Mouse (Mus musculus): ENCODE results near the gene Fga. TPM values are rescaled to one million over a fixed set of nuclear protein-coding genes. Genes with fewer than 3 reads are reported as not detected.

Fga gene
- polyA plus RNA-seq, 1 experiment: not detected

DNA sequence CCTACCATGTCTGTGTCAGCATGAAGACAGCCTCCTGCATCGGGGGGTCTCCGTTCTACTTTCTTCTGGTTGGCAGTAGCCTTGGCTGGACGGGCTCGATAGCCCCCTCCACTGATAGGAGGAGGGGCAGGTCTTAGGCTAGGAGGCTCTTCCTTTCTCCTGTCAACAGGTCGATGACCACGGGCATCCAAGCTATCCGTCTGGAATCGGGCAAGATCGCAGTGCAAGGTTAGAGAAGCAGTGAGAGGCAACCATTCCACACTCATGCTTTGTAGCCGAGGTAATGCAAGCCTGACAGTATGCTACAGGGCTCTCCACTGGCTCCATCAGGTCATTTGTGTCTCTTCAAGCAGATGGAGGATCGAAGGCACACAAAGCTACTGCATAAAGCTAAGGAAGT lies 20.8 kb downstream of the Fga start:
- Histone ChIP-seq H3K4me3 (ENCODE audit: insufficient read depth, low read length) (no peak overlapping the region), H3K27ac (ENCODE audit: insufficient read depth, low read length) (no peak overlapping the region), H3K4me1 (ENCODE audit: control insufficient read depth, insufficient read depth, low read length) (no peaks in the 10 kb centered on the region)
- TF ChIP-seq POLR2A (IDR thresholded peaks at IDR 0.05; ENCODE audit: extremely low read depth, insufficient read depth, low read length) (no peak), CTCF (IDR thresholded peaks at IDR 0.05; ENCODE audit: extremely low read depth, insufficient read depth, low read length) (no peak)

- TF ChIP-seq CTCF (IDR thresholded peaks at IDR 0.05; ENCODE audit: extremely low read depth, insufficient read depth, low read length): no peak
- TF ChIP-seq POLR2A (IDR thresholded peaks at IDR 0.05; ENCODE audit: extremely low read depth, insufficient read depth, low read length): no peak
- no peak within 1 kb of the TSS for H3K4me3 ChIP-seq (ENCODE audit: insufficient read depth, low read length)
Measured at GRCm38 (mm10) chr3:83049680-83050079, 23.8 kb downstream of the Fga start, which contains the start of gene Fgb. Gene Fgb, minus strand, starts transcription at chr3:83049863.

DNA sequence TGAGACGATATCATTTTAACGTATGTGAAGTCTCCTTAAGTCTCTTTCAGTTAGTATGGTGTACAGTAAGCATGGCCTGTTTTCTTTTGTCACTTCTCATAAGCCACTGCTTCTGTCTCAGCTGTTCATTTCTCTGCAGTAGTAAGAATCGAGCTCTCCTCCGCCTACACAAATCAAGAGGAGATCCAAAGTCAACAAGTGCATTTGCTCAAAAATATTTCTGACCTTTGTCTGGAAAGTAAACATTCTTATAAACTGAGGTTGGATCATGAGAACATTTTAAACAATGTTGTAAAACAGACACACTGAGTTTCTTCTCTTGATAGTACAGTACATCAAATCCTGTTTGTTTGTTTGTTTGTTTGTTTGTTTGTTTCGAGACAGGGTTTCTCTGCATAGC lies 24.8 kb downstream of the Fga start:
- Histone ChIP-seq H3K27ac (ENCODE audit: insufficient read depth, low read length) (no peak overlapping the region), H3K4me1 (ENCODE audit: control insufficient read depth, insufficient read depth, low read length) (no peaks in the 10 kb centered on the region), H3K4me3 (ENCODE audit: insufficient read depth, low read length) (no peak overlapping the region)
- no peak for TF ChIP-seq POLR2A (IDR thresholded peaks at IDR 0.05; ENCODE audit: extremely low read depth, insufficient read depth, low read length)
- no peak for TF ChIP-seq CTCF (IDR thresholded peaks at IDR 0.05; ENCODE audit: extremely low read depth, insufficient read depth, low read length)

More at GRCm38 (mm10) chr3:83049680-83050079, 23.8 kb downstream of the Fga start, which contains the start of gene Fgb:
- Histone ChIP-seq H3K27ac (ENCODE audit: insufficient read depth, low read length) (no peak within 1 kb of the TSS), H3K4me1 (ENCODE audit: control insufficient read depth, insufficient read depth, low read length) (no peaks in the 10 kb centered on the region)

- no peaks in the 10 kb centered on the region for H3K4me1 ChIP-seq (ENCODE audit: control insufficient read depth, insufficient read depth, low read length)
- H3K27ac ChIP-seq (ENCODE audit: insufficient read depth, low read length): no peak overlapping the region
- no peak for TF ChIP-seq CTCF (IDR thresholded peaks at IDR 0.05; ENCODE audit: extremely low read depth, insufficient read depth, low read length)
- no peak overlapping the region for H3K4me3 ChIP-seq (ENCODE audit: insufficient read depth, low read length)
Measured at GRCm38 (mm10) chr3:83052102-83052501, 26.2 kb downstream of the Fga start.

GRCm38 (mm10) chr3:83053126-83053525 lies 27.2 kb downstream of the Fga start:
- H3K27ac ChIP-seq (ENCODE audit: insufficient read depth, low read length): no peak overlapping the region
- H3K4me3 ChIP-seq (ENCODE audit: insufficient read depth, low read length): no peak overlapping the region
- no peaks in the 10 kb centered on the region for H3K4me1 ChIP-seq (ENCODE audit: control insufficient read depth, insufficient read depth, low read length)
- TF ChIP-seq CTCF (IDR thresholded peaks at IDR 0.05; ENCODE audit: extremely low read depth, insufficient read depth, low read length) (no peak), POLR2A (IDR thresholded peaks at IDR 0.05; ENCODE audit: extremely low read depth, insufficient read depth, low read length) (no peak)

DNA sequence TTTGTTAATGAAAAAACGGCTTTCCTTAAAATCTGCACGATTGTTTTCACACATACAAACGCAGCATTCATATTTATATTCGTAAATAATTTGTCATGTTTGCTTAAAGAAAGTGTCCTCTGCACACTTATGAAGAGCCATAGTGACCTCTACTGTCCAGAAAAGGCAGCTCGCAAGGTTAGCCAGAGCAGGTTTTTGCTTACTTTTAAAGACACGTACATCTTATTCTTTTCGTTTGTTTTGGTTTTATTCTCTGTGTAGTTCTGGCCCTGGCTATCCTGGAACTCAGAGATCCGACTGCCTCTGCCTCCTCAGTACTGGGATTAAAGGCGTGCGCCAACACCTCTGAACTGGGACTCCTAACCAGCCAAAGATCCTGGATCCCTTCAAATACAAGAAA lies 27.9 kb downstream of the Fga start:
- Histone ChIP-seq H3K4me3 (ENCODE audit: insufficient read depth, low read length) (no peak overlapping the region), H3K27ac (ENCODE audit: insufficient read depth, low read length) (no peak overlapping the region), H3K4me1 (ENCODE audit: control insufficient read depth, insufficient read depth, low read length) (no peaks in the 10 kb centered on the region)
- TF ChIP-seq CTCF (IDR thresholded peaks at IDR 0.05; ENCODE audit: extremely low read depth, insufficient read depth, low read length) (peak; percentile 67), POLR2A (IDR thresholded peaks at IDR 0.05; ENCODE audit: extremely low read depth, insufficient read depth, low read length) (no peak)

DNA sequence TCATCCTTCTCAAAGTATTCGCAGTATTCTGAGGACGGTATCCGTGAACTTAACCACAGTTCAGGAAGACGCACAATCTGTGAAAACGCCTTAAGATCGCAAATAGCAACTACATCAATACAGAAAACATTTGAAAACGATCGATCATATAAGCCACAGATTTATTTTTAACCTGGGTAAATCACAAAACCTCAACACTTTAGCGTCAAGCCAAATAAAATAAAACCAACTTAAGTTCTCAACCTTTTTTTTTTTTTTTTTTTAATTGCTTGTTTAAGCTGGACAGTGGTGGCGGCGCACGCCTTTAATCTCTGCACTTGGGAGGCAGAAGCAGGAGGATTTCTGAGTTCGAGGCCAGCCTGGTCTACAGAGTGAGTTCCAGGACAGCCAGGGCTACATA lies 28.9 kb downstream of the Fga start:
- TF ChIP-seq POLR2A (IDR thresholded peaks at IDR 0.05; ENCODE audit: extremely low read depth, insufficient read depth, low read length) (no peak), CTCF (IDR thresholded peaks at IDR 0.05; ENCODE audit: extremely low read depth, insufficient read depth, low read length) (no peak)
- Histone ChIP-seq H3K27ac (ENCODE audit: insufficient read depth, low read length) (no peak overlapping the region), H3K4me3 (ENCODE audit: insufficient read depth, low read length) (peak overlapping the region; percentile 73), H3K4me1 (ENCODE audit: control insufficient read depth, insufficient read depth, low read length) (no peaks in the 10 kb centered on the region)

GRCm38 (mm10) chr3:83055281-83056038 lies 29.6 kb downstream of the Fga start, which contains the start of gene Plrg1:
Gene Plrg1, plus strand, starts transcription at chr3:83055522.
- Histone ChIP-seq H3K4me1 (ENCODE audit: control insufficient read depth, insufficient read depth, low read length) (no peaks in the 10 kb centered on the region), H3K4me3 (ENCODE audit: insufficient read depth, low read length) (peak within 1 kb of the TSS; percentile 73), H3K27ac (ENCODE audit: insufficient read depth, low read length) (0 out of 2 replicates have a peak within 1 kb of the TSS, but pooled peaks have one; percentile 8)
- TF ChIP-seq CTCF (IDR thresholded peaks at IDR 0.05; ENCODE audit: extremely low read depth, insufficient read depth, low read length) (no peak), POLR2A (IDR thresholded peaks at IDR 0.05; ENCODE audit: extremely low read depth, insufficient read depth, low read length) (peak; percentile 78)

GRCm38 (mm10) chr3:83057046-83057445 lies 31.2 kb downstream of the Fga start:
- no peaks in the 10 kb centered on the region for H3K4me1 ChIP-seq (ENCODE audit: control insufficient read depth, insufficient read depth, low read length)
- no peak overlapping the region for H3K4me3 ChIP-seq (ENCODE audit: insufficient read depth, low read length)
- H3K27ac ChIP-seq (ENCODE audit: insufficient read depth, low read length): no peak overlapping the region
- TF ChIP-seq POLR2A (IDR thresholded peaks at IDR 0.05; ENCODE audit: extremely low read depth, insufficient read depth, low read length) (no peak), CTCF (IDR thresholded peaks at IDR 0.05; ENCODE audit: extremely low read depth, insufficient read depth, low read length) (no peak)

- Histone ChIP-seq H3K4me1 (ENCODE audit: control insufficient read depth, insufficient read depth, low read length) (no peaks in the 10 kb centered on the region), H3K27ac (ENCODE audit: insufficient read depth, low read length) (no peak overlapping the region), H3K4me3 (ENCODE audit: insufficient read depth, low read length) (no peak overlapping the region)
- no peak for TF ChIP-seq POLR2A (IDR thresholded peaks at IDR 0.05; ENCODE audit: extremely low read depth, insufficient read depth, low read length)
- no peak for TF ChIP-seq CTCF (IDR thresholded peaks at IDR 0.05; ENCODE audit: extremely low read depth, insufficient read depth, low read length)
Measured at GRCm38 (mm10) chr3:83067920-83068319, 42.0 kb downstream of the Fga start.

Data from cortical plate, adult 2 months (tissue).